Mouse (Mus musculus) midbrain, embryonic 12.5 days (tissue): ENCODE results near the gene Crkl. TPM values are rescaled to one million over a fixed set of nuclear protein-coding genes. Genes with fewer than 3 reads are reported as not detected.

Experiments
- ATAC-seq: fragments of 200-750 bp; cut with Nextera tagmentation; 2 replicates; pipeline ENCODE4 v1.8.0; 2017; ENCODE audit warnings: low read depth, moderate TSS enrichment, moderate library complexity; ENCODE audit not compliant: low FRiP score
- H3K27ac ChIP-seq: fragments of 300-500 bp; sonication (generic); replicated peaks from 2 replicates; pipeline ENCODE4 v1.5.1; 2016; ENCODE audit warnings: mild to moderate bottlenecking
- H3K27me3 ChIP-seq: fragments of 300-500 bp; sonication (generic); 2 replicates; pipeline ENCODE4 v1.6.1; 2016; ENCODE audit warnings: mild to moderate bottlenecking
- H3K36me3 ChIP-seq: fragments of 300-500 bp; sonication (generic); 2 replicates; pipeline ENCODE4 v1.6.1; 2016
- H3K4me1 ChIP-seq: fragments of 300-500 bp; sonication (generic); 2 replicates; pipeline ENCODE4 v1.6.1; 2016
- H3K4me2 ChIP-seq: fragments of 300-500 bp; sonication (generic); replicated peaks from 2 replicates; pipeline ENCODE4 v1.6.1; 2016; ENCODE audit warnings: mild to moderate bottlenecking, moderate library complexity
- H3K4me3 ChIP-seq: fragments of 300-500 bp; sonication (generic); 2 replicates; pipeline ENCODE4 v1.5.1; 2016; ENCODE audit warnings: mild to moderate bottlenecking
- H3K9ac ChIP-seq: fragments of 300-500 bp; sonication (generic); replicated peaks from 2 replicates; pipeline ENCODE4 v1.6.1; 2016; ENCODE audit warnings: mild to moderate bottlenecking, moderate library complexity
- H3K9me3 ChIP-seq: fragments of 300-500 bp; sonication (generic); 2 replicates; pipeline ENCODE4 v1.6.1; 2016; ENCODE audit warnings: mild to moderate bottlenecking
- WGBS: fragments of 180-500 bp; shearing (Covaris S2); methylation state at CpG from one replicate; pipeline ENCODE4 v1.1.7; 2016; 5-methylcytosine and 5-hydroxymethylcytosine counted together
- polyA plus RNA-seq: library from polyadenylated mRNA; unstranded; fragments of >200 nt; fragmentation: Nextera tagmentation; extraction: Ambion mirVana; gene quantifications from 2 replicates; pipeline ENCODE4 v1.2.1, GENCODE M21; 2016

Gene Crkl
- polyA plus RNA-seq, 1 experiment from 2014 or later, result 100 TPM

DNA sequence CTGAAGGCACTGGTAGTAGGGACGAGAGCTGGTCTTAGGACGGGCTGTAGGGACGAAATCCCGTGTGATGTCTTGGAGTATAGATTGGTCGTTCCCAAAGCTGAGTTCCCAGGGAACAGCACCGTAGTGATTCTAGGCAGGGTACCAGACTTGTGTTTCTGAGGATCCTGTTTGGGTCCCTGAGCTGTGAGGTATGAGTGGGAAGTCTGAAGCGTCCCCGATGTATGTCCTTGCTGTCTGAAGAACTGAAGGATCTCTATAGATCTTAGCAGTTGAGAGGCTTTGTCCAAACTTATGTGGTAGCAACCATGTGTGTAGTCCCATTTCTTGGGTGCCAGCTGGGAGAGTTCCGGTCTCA is 57.4 kb downstream of the Crkl start:
- no peaks in the 10 kb centered on the region for H3K9me3 ChIP-seq
- peak overlapping the region; percentile 78 for H3K4me2 ChIP-seq
- ATAC-seq, result 0 out of 2 replicates have a peak, but pooled peaks have one; percentile 0
- 12% methylated on average over 9 of the region's 9 CpGs for WGBS
- H3K27me3 ChIP-seq, result peaks cover 4% of the 10 kb centered on the region; the same call in 1 of the 2 replicates
- H3K27ac ChIP-seq, result peak overlapping the region; percentile 54; the same call in 1 of the 2 replicates
- peaks cover 15% of the 10 kb centered on the region for H3K4me1 ChIP-seq
- peak overlapping the region; percentile 86 for H3K9ac ChIP-seq
- H3K36me3 ChIP-seq, result peaks cover 29% of the 10 kb centered on the region
- H3K4me3 ChIP-seq, result peak overlapping the region; percentile 78

DNA sequence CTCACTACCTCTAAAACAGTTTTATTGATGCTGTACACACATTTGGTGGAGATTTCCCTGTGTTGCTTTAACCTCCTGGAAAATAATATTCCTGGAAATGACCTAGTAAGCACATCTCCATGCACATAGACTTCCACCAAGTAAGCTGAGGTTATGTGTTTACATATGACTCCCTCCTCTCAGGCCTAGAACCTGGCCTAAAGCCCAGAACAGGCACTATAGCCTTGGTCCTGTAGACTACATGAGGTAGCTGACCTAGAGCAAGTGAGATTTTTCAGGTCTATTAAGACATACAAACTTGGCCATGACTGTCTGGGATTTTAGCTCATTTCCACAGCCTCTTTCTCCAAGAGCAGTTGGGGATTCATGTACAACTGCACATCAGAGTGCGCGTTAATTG is 58.4 kb downstream of the Crkl start:
- Histone ChIP-seq H3K36me3 (peaks cover 38% of the 10 kb centered on the region), H3K9me3 (no peaks in the 10 kb centered on the region), H3K27me3 (peaks cover 4% of the 10 kb centered on the region; the same call in 1 of the 2 replicates), H3K4me2 (peak overlapping the region; percentile 78), H3K4me1 (peaks cover 15% of the 10 kb centered on the region), H3K9ac (peak overlapping the region; percentile 86; the same call in 1 of the 2 replicates), H3K4me3 (peak overlapping the region; percentile 78; the same call in 1 of the 2 replicates), H3K27ac (no peak overlapping the region)
- 100% methylated on average over 2 of the region's 2 CpGs for WGBS
- no peak for ATAC-seq

DNA sequence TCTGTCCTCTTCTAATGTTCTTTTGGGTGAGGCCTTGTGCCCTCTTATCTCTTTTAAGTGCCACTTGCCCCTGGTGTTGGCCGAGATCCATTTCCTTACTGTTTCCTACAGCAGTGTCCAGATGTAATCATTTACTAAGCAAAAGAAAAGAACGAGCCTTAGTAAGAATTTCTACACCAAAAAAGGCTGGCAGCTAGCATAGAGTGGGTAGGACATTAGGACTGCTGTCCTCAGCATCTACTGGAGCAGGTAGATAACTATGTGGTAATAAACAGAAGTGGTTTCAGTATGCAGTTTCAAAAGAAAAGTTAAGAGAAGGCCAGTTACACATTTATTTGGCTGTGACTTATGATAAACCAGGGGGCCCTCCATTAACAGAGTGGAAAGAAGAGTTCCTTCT is 58.9 kb downstream of the Crkl start:
- Histone ChIP-seq H3K9ac (0 out of 2 replicates have a peak overlapping the region, but pooled peaks have one; percentile 7), H3K27ac (no peak overlapping the region), H3K4me3 (no peak overlapping the region), H3K4me1 (peaks cover 15% of the 10 kb centered on the region), H3K27me3 (peaks cover 4% of the 10 kb centered on the region; the same call in 1 of the 2 replicates), H3K4me2 (peak overlapping the region; percentile 78), H3K9me3 (no peaks in the 10 kb centered on the region), H3K36me3 (peaks cover 43% of the 10 kb centered on the region)
- 93% methylated on average over 2 of the region's 2 CpGs for WGBS
- no peak for ATAC-seq

DNA sequence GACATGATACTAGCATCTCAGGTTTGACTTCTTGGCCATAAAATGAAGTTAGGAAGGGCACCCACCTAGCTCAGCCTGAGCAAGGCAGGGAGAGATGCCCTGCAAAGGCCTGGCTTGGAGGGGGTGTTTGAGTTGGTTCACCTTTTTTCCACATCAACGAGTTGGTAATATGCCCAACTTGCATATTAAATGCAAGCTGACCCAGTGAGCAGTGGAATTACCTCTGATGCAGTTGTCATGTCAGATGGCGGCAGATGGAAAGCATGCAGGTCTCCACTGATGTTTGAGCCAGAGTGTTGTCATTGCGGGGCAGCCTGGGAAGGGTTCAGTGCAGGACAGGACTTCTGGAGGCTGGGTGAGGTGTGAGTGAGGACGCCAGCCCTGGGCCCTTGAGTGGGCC is 59.6 kb downstream of the Crkl start:
- H3K36me3 ChIP-seq, result peaks cover 50% of the 10 kb centered on the region
- WGBS, result 95% methylated on average over 4 of the region's 4 CpGs

DNA sequence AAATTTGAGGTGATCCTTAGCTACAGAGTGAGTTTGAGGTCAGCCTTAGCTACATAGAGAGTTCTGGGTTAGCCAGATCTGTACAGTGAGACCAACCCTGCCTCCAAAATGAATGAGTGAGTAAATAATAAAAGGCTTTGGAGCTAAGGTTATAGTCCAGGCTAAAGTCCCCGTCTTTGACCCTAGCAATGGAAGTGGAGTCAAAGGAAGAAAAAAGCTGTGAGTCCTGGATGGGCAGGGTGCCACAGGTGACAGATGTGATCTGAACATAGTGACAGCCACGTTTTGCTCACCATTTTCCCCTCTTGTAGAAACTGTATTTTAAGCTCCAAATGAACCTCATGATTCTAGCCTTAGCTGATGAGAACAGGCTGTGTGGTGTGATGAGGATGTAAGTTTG is 67.1 kb downstream of the Crkl start:
- H3K9ac ChIP-seq, result no peak overlapping the region
- H3K4me1 ChIP-seq, result no peaks in the 10 kb centered on the region
- H3K9me3 ChIP-seq, result no peaks in the 10 kb centered on the region
- no peak for ATAC-seq
- 74% methylated on average over 2 of the region's 2 CpGs for WGBS
- peaks cover 96% of the 10 kb centered on the region for H3K36me3 ChIP-seq
- H3K27ac ChIP-seq, result no peak overlapping the region
- no peak overlapping the region for H3K4me2 ChIP-seq
- H3K4me3 ChIP-seq, result no peak overlapping the region
- no peaks in the 10 kb centered on the region for H3K27me3 ChIP-seq

More for the DNA sequence above, 59.6 kb downstream of the Crkl start:
- Histone ChIP-seq H3K27me3 (peaks cover 4% of the 10 kb centered on the region; the same call in 1 of the 2 replicates), H3K4me1 (peaks cover 15% of the 10 kb centered on the region), H3K9ac (no peak overlapping the region), H3K9me3 (no peaks in the 10 kb centered on the region), H3K4me3 (no peak overlapping the region), H3K27ac (no peak overlapping the region), H3K4me2 (no peak overlapping the region)
- ATAC-seq, result no peak

DNA sequence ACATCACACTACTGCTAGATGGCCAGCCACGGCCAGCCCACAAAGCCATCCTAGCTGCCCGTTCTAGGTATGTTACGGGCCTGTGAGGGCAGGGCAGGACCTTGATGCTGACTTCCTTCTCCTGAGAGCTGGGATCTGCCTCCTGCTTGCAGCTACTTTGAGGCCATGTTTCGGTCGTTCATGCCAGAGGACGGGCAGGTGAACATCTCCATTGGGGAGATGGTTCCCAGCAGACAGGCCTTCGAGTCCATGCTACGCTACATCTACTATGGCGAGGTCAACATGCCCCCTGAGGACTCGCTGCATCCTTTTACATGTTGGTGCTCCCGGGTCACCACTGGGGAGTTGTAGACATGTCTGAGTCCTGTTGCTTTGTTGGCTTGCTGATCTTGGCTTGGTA is 72.4 kb downstream of the Crkl start:
- no peak for ATAC-seq
- H3K27ac ChIP-seq, result no peak overlapping the region
- no peak overlapping the region for H3K9ac ChIP-seq
- H3K9me3 ChIP-seq, result no peaks in the 10 kb centered on the region
- no peaks in the 10 kb centered on the region for H3K4me1 ChIP-seq
- no peak overlapping the region for H3K4me2 ChIP-seq
- WGBS, result 95% methylated on average over 11 of the region's 11 CpGs
- H3K36me3 ChIP-seq, result peaks cover 96% of the 10 kb centered on the region
- no peaks in the 10 kb centered on the region for H3K27me3 ChIP-seq
- no peak overlapping the region for H3K4me3 ChIP-seq

DNA sequence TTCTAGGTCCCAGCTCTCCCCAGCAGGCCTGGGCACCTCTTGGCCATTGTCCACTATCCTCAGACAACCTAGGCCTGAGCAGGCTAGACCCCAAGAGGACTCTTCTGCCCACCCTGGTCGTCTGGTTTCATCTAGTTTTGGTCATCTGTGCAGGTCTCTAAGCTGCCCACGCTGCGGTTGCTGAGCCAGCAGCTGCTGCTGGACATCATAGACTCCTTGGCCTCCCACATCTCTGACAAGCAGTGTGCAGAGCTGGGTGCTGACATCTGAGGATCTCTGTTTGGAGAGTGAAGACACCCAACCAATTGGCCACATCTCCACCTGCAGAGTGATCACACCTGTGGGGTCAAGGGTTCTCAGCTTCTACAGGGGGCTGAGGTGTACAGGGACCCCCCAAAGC is 73.7 kb downstream of the Crkl start:
- Histone ChIP-seq H3K9me3 (no peaks in the 10 kb centered on the region), H3K27me3 (no peaks in the 10 kb centered on the region), H3K9ac (no peak overlapping the region), H3K27ac (no peak overlapping the region), H3K4me2 (no peak overlapping the region), H3K4me1 (peaks cover 10% of the 10 kb centered on the region), H3K4me3 (no peak overlapping the region), H3K36me3 (peaks cover 82% of the 10 kb centered on the region)
- ATAC-seq, result no peak
- 89% methylated on average over 3 of the region's 3 CpGs for WGBS

DNA sequence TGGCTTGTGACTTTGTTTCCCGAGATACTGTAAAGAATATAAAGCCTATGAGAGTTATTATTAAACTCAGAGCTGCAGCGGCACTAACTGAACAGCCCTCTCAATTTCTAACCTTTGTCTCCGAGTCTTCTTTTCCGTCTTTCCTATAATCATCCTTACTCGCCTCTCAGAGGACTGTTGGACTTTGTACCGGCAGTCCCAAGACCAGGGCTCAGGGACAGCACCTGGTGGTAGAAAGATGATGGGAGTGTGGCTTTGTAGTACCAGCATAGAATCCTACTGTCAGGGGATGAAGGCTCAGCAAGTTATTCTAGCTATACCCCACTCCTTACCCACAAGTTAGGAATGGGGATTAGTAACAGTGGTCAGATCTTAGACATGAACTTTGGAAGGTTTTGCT is 74.4 kb downstream of the Crkl start:
- Histone ChIP-seq H3K4me1 (peaks cover 10% of the 10 kb centered on the region), H3K4me2 (no peak overlapping the region), H3K36me3 (peaks cover 75% of the 10 kb centered on the region), H3K27me3 (no peaks in the 10 kb centered on the region), H3K4me3 (no peak overlapping the region), H3K9me3 (no peaks in the 10 kb centered on the region), H3K27ac (no peak overlapping the region), H3K9ac (no peak overlapping the region)
- no peak for ATAC-seq
- WGBS, result 96% methylated on average over 6 of the region's 6 CpGs

DNA sequence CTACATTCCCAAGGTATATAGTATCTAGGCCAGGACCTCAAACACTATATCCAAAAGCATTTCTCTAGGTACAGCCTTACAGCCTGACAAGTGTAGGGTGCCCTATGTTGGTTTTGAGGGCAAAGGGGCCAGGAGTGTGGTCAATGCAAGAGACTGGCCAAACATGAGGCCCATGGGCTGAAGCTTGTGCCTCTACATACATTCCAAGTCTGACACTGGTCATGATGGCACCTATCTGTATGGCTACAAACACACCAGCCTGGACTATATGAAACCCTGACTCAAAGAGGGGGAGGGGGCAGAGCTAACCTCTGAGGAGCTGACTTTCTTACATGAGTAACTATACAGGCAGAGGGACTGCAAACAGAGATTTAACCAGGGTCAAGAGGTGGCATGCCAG is 75.8 kb downstream of the Crkl start:
- H3K4me3 ChIP-seq, result no peak overlapping the region
- peaks cover 22% of the 10 kb centered on the region for H3K4me1 ChIP-seq
- ATAC-seq, result no peak
- H3K36me3 ChIP-seq, result peaks cover 61% of the 10 kb centered on the region
- no peak overlapping the region for H3K9ac ChIP-seq
- no peaks in the 10 kb centered on the region for H3K9me3 ChIP-seq
- no peak overlapping the region for H3K27ac ChIP-seq
- no peak overlapping the region for H3K4me2 ChIP-seq
- no peaks in the 10 kb centered on the region for H3K27me3 ChIP-seq

DNA sequence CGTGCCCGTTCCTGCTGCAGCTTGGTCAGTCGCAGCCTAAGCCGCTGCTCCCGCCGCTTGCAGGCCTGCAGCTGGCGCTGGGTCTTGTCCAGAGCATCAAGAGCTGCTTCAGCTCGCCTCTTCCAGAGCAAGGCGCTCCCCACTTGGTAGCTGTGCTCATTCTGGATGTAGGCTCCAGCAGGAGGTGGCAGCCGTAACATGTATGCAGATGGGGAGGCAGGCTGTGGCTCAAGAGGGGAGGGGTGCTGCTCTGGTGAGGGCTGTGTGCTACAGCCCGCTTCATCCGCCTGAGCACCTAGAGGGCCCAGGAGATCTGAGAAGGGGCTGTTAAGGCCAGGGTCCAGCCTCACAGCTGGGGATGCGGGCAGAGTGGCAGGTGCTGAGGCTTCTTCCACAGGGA is 76.5 kb downstream of the Crkl start:
- Histone ChIP-seq H3K36me3 (peaks cover 55% of the 10 kb centered on the region), H3K9me3 (no peaks in the 10 kb centered on the region), H3K4me1 (peaks cover 22% of the 10 kb centered on the region), H3K4me3 (no peak overlapping the region), H3K27ac (peak overlapping the region; percentile 46; the same call in 1 of the 2 replicates), H3K4me2 (no peak overlapping the region), H3K27me3 (no peaks in the 10 kb centered on the region), H3K9ac (no peak overlapping the region)
- WGBS, result 89% methylated on average over 13 of the region's 13 CpGs
- no peak for ATAC-seq

DNA sequence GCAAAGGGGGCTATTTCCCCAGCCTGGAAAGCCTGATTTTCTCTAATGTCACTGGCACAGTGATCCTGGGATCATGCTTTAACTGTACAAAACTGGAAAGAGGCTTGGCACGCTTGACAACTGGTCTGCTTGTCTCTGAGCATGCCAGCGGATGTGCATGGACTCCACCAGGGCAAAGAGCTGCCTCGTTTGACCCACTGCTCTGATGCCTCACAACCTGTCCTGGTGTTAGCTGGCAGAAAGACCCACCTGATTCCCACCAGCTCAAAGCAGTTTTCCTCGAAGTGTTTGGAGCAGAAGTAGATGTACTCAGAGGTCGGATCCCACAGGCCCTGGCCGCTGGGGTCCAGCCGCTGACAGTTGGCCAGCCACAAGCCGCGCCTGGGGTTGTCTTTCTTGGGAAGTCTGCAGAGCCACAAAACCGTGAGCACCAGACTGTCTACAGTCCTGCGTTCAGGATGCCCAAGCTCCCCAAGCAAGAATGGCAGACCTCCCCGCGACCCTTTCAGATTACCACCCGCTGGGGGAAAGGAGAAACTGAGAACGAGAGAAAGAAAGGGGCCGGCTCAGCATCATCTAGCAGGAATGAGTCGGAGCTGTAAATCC is 78.3 kb downstream of the Crkl start:
- Histone ChIP-seq H3K36me3 (peaks cover 39% of the 10 kb centered on the region), H3K4me3 (peak overlapping the region; percentile 71)
- no peak; the same call in 1 of the 2 replicates for ATAC-seq

DNA sequence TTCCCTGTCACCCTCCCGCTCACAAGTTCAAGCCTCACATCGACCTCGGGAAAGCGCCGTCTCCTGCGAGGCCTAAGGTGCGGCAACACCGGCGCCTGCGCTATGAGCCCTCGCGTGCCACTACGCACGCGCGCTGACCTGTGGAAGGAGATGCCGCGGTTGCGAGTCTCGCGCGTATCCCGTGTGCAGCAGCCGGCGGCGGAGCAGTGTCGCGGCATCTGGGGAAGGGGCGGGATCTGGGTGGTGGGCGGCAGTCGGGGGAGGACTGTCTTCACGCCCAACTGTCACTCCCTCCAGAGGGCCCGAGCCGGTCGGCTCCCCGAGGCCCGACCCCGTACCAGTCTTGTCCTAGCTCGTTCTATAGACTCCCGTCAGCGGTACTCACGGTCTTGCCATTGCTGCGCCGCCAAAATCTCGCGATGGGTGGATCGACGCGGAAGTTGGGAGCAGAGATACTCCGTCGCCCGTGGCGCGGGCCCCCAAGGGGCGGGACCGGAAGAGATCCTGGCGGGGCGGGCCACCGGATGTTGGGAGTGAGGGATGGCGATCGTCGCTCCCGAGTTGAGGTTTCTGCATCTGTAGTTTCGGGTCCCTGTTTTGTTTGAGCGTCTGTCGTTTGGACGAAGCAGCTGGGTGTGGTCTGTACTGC is 79.0 kb downstream of the Crkl start, which contains the start of gene Thap7:
TSS of gene Thap7 (minus strand) at position 497 of the 649 bp plus-strand sequence.
- under 1% methylated on average over 67 of the region's 67 CpGs for WGBS
- ATAC-seq, result peak; percentile 96
- Histone ChIP-seq H3K4me1 (peaks cover 22% of the 10 kb centered on the region), H3K36me3 (peaks cover 32% of the 10 kb centered on the region), H3K4me2 (peak within 1 kb of the TSS; percentile 88), H3K9me3 (no peaks in the 10 kb centered on the region), H3K4me3 (peak within 1 kb of the TSS; percentile 71), H3K27ac (peak within 1 kb of the TSS; percentile 94), H3K9ac (peak within 1 kb of the TSS; percentile 86), H3K27me3 (no peaks in the 10 kb centered on the region)

More for the DNA sequence above, 78.3 kb downstream of the Crkl start:
- Histone ChIP-seq H3K9ac (peak overlapping the region; percentile 86), H3K4me1 (peaks cover 22% of the 10 kb centered on the region), H3K27me3 (no peaks in the 10 kb centered on the region), H3K27ac (peak overlapping the region; percentile 94), H3K9me3 (no peaks in the 10 kb centered on the region), H3K4me2 (peak overlapping the region; percentile 88)
- WGBS, result 19% methylated on average over 17 of the region's 17 CpGs
